ENCODE assay signal across 9 mouse cellular contexts in genomic region chr13:101718744-101719143, GRCm38 (mm10). TPM values are rescaled to one million over a fixed set of nuclear protein-coding genes. Genes with fewer than 3 reads are reported as not detected.
A peak's percentile ranks its signal among the peaks of the same experiment; 100 is the strongest.
DNase-seq lines count a peak whose midpoint lies in the region; ATAC-seq and TF ChIP-seq lines count a peak whose summit lies in the region.
"Had no signal": no experiment of that assay in that cellular context is flagged by ENCODE, and none has a peak within 500 bp of the region (broad histone marks: within the 10 kb centered on the region; RNA-seq: fewer than 3 reads in every experiment).

No protein-coding gene starts in this region.

- no peaks in the 10 kb centered on the region; the same call in 1 of the 2 replicates for H3K79me2 ChIP-seq in CH12.LX (replicated peaks; ENCODE audit: control insufficient read depth, extremely low read depth, insufficient read depth, poor library complexity, severe bottlenecking)

- in situ Hi-C loops in CH12.LX (cut with MboI; ENCODE audit: low pct_ligation_motif_present, low pct_unique_long_range_greater_than_20kb, low sequenced_read_pairs), result loop anchor here (25.0 kb wide), 1 partner anchor 831 kb away; no protein-coding TSS in a partner anchor

- H3K9me3 ChIP-seq in heart, embryonic 15.5 days (replicated peaks), result no peaks in the 10 kb centered on the region
- H3K9me3 ChIP-seq in CH12.LX (replicated peaks; ENCODE audit: low read length), result no peaks in the 10 kb centered on the region
- H3K9me3 ChIP-seq in liver, embryonic 13.5 days (replicated peaks), result no peaks in the 10 kb centered on the region

- no peak for TF ChIP-seq RAD21 in CH12.LX (IDR thresholded peaks at IDR 0.05; ENCODE audit: low read depth, low read length)

- WGBS in heart, embryonic 15.5 days, result 65% methylated on average over 7 of the region's 7 CpGs
- WGBS in liver, embryonic 13.5 days (ENCODE audit: insufficient replicate concordance), result 60% methylated on average over 7 of the region's 7 CpGs

- no peak for TF ChIP-seq EP300 in CH12.LX (IDR thresholded peaks at IDR 0.05; ENCODE audit: low read length)

- ATAC-seq in heart, embryonic 15.5 days (replicated peaks; ENCODE audit: insufficient number of reproducible peaks, insufficient read depth, low FRiP score, low read depth), result no peak
- ATAC-seq in liver, embryonic 13.5 days (ENCODE audit: low read depth), result no peak

- no peak for TF ChIP-seq POLR2A in CH12.LX (IDR thresholded peaks at IDR 0.05; ENCODE audit: low read depth, low read length)

- H3K9ac ChIP-seq in heart, embryonic 15.5 days, result no peak overlapping the region
- no peak overlapping the region for H3K9ac ChIP-seq in CH12.LX (ENCODE audit: insufficient read depth, low read depth)
- H3K9ac ChIP-seq in liver, embryonic 13.5 days, result peak overlapping the region; percentile 33; the same call in 1 of the 2 replicates

- peak overlapping the region; percentile 51; the same call in 1 of the 2 replicates for H3K4me2 ChIP-seq in heart, embryonic 15.5 days
- peak overlapping the region; percentile 54; the same call in 1 of the 2 replicates for H3K4me2 ChIP-seq in CH12.LX (ENCODE audit: insufficient read depth, low read depth, poor library complexity, severe bottlenecking)
- H3K4me2 ChIP-seq in liver, embryonic 13.5 days, result peak overlapping the region; percentile 57

- no peak overlapping the region for H3K4me3 ChIP-seq in heart, embryonic 15.5 days
- no peak overlapping the region for H3K4me3 ChIP-seq in CH12.LX (replicated peaks in 1 of 3; ENCODE audit: low read depth in 2 of 3, low read length in 2 of 3, poor library complexity in 1 of 3)
- H3K4me3 ChIP-seq in brown adipose tissue, adult 24 weeks (ENCODE audit: insufficient read depth, low read depth, low read length), result no peak overlapping the region
- H3K4me3 ChIP-seq in liver, embryonic 13.5 days (replicated peaks), result no peak overlapping the region

- dilution Hi-C loops in CH12.LX (cut with MboI; ENCODE audit: extremely low pct_ligation_motif_present, extremely low pct_unique_long_range_greater_than_20kb, low sequenced_read_pairs), result no loop called here

- no peak for DNase-seq in heart, postnatal 25 days (ENCODE audit: low spot score)
- no peak for DNase-seq in CH12.LX (ENCODE audit: extremely low read depth)
- DNase-seq in liver, embryonic 13.5 days, result no peak
- no peak for DNase-seq in c-Kit-positive CD71-positive TER-119-positive erythroid progenitor cells, embryonic 14.5 days (ENCODE audit: low spot score)
- no peak for DNase-seq in adrenal gland, adult 2 months
- no peak for DNase-seq in layer of hippocampus, adult 8-10 months (ENCODE audit: low spot score in 2 of 2)

- peak overlapping the region; percentile 71 for H3K27ac ChIP-seq in heart, embryonic 15.5 days
- H3K27ac ChIP-seq in CH12.LX (ENCODE audit: insufficient read depth, low read depth), result no peak overlapping the region
- peak overlapping the region; percentile 57 for H3K27ac ChIP-seq in brown adipose tissue, adult 24 weeks (replicated peaks; ENCODE audit: low read depth, low read length)
- H3K27ac ChIP-seq in liver, embryonic 13.5 days, result no peak overlapping the region; the same call in 1 of the 2 replicates
- H3K27ac ChIP-seq: macrophage had no signal

- H3K4me1 ChIP-seq in heart, embryonic 15.5 days (replicated peaks), result peaks cover 32% of the 10 kb centered on the region
- peaks cover 0 to 17% of the 10 kb centered on the region in 2 experiments; a peak in 2 of 4 replicates for H3K4me1 ChIP-seq in CH12.LX (ENCODE audit: control insufficient read depth in 1 of 2, insufficient read depth in 2 of 2)
- H3K4me1 ChIP-seq in brown adipose tissue, adult 24 weeks (ENCODE audit: control insufficient read depth, insufficient read depth, insufficient read length, low read length), result peaks cover 24% of the 10 kb centered on the region
- H3K4me1 ChIP-seq in liver, embryonic 13.5 days (replicated peaks), result peaks cover 17% of the 10 kb centered on the region

- H3K27me3 ChIP-seq in heart, embryonic 15.5 days, result no peaks in the 10 kb centered on the region
- no peaks in the 10 kb centered on the region for H3K27me3 ChIP-seq in CH12.LX (replicated peaks)
- no peaks in the 10 kb centered on the region for H3K27me3 ChIP-seq in liver, embryonic 13.5 days

- no peak for TF ChIP-seq CTCF in CH12.LX (conservative IDR thresholded peaks at IDR 0.05 in 1 of 2, IDR thresholded peaks at IDR 0.05 in 1 of 2; ENCODE audit: low read depth in 2 of 2, low read length in 2 of 2)

- intact Hi-C loops in heart, postnatal 25 days (cut with DNase I), result no loop called here

- H3K36me3 ChIP-seq in heart, embryonic 15.5 days, result no peaks in the 10 kb centered on the region
- peaks cover 0 to 34% of the 10 kb centered on the region in 2 experiments for H3K36me3 ChIP-seq in CH12.LX (replicated peaks in 1 of 2; ENCODE audit: control insufficient read depth in 1 of 2, insufficient read depth in 1 of 2, low read length in 1 of 2)
- no peaks in the 10 kb centered on the region for H3K36me3 ChIP-seq in liver, embryonic 13.5 days

TF ChIP-seq in CH12.LX, 34 proteins besides CTCF, POLR2A, EP300 and RAD21:
- TF ChIP-seq HCFC1 (IDR thresholded peaks at IDR 0.05; ENCODE audit: low read depth, low read length) (no peak), TCF12 (IDR thresholded peaks at IDR 0.05; ENCODE audit: low read depth, low read length) (no peak), BHLHE40 (IDR thresholded peaks at IDR 0.05; ENCODE audit: low read depth, low read length) (no peak), MXI1 (IDR thresholded peaks at IDR 0.05; ENCODE audit: low read depth, low read length) (no peak), POLR2AphosphoS2 (IDR thresholded peaks at IDR 0.05; ENCODE audit: low read depth, low read length) (no peak), MYC (IDR thresholded peaks at IDR 0.05; ENCODE audit: low read depth, low read length) (no peak), GABPA (IDR thresholded peaks at IDR 0.05; ENCODE audit: insufficient replicate concordance, low read depth, low read length) (no peak), ZKSCAN1 (IDR thresholded peaks at IDR 0.05; ENCODE audit: borderline replicate concordance, low read depth, low read length) (no peak), JUND (conservative IDR thresholded peaks at IDR 0.05; ENCODE audit: low read depth, low read length) (no peak), MAX (IDR thresholded peaks at IDR 0.05; ENCODE audit: low read length) (no peak), SIN3A (IDR thresholded peaks at IDR 0.05; ENCODE audit: low read length) (no peak), ZNF384 (IDR thresholded peaks at IDR 0.05; ENCODE audit: low read depth, low read length) (no peak), ZC3H11A (IDR thresholded peaks at IDR 0.05; ENCODE audit: low read depth, low read length) (no peak), ETS1 (conservative IDR thresholded peaks at IDR 0.05; ENCODE audit: low read depth, low read length) (no peak), USF2 (conservative IDR thresholded peaks at IDR 0.05; ENCODE audit: low read depth, low read length) (no peak), PAX5 (IDR thresholded peaks at IDR 0.05; ENCODE audit: low read length) (no peak), IRF4 (IDR thresholded peaks at IDR 0.05; ENCODE audit: low read depth, low read length) (no peak), CHD2 (IDR thresholded peaks at IDR 0.05; ENCODE audit: low read length) (no peak)

RNA-seq across cellular contexts. Expression of gene Pik3r1, which starts 49.3 kb away (rescaled TPM):
- 20.2 and 23.8 TPM in 2 replicates for polyA plus RNA-seq in heart, embryonic 15.5 days (2015; fragmentation: Nextera tagmentation; extraction: Ambion mirVana)
- 100 to 1,000 TPM in 1 of 2 experiments, 10 to 100 TPM in 1; 93.6 to 111 TPM for total RNA-seq in heart, postnatal 25 days (2021)
- total RNA-seq in CH12.LX (2012; rRNA removed), result 17.0 and 17.5 TPM in 2 replicates
- 20.2 and 21.0 TPM in 2 replicates for total RNA-seq in CH12.LX (2014; rRNA removed)
- 19.3 and 20.9 TPM in 2 replicates for polyA plus RNA-seq in CH12.LX (2012; ENCODE audit: insufficient read length, low read depth)
- polyA plus RNA-seq in brown adipose tissue, adult 24 weeks (2012; ENCODE audit: insufficient read depth, insufficient read length, missing spikeins), result 52.1 and 81.4 TPM in 2 replicates
- 18.0 and 20.7 TPM in 2 replicates for polyA plus RNA-seq in liver, embryonic 13.5 days (2015; fragmentation: Nextera tagmentation; extraction: Ambion mirVana)
- 100 to 1,000 TPM in 1 of 2 experiments, 10 to 100 TPM in 1; 71.0 to 125 TPM for total RNA-seq in adrenal gland, adult 2 months (2021)
- polyA plus RNA-seq in adrenal gland, adult 2 months (2012; rRNA removed), result 12.0 and 13.4 TPM in 2 replicates
- total RNA-seq in layer of hippocampus, adult 8-10 months (2022), result 10 to 100 TPM; 73.3 to 88.6 (median 79.4) TPM

Comparison
In these comparisons a context has a peak if more than half of its experiments do, and no peak if none do; other contexts are left out.
1. H3K27ac ChIP-seq: peak in heart, embryonic 15.5 days (single experiment) and brown adipose tissue, adult 24 weeks (single experiment); none in CH12.LX (single experiment) and liver, embryonic 13.5 days (single experiment).
2. Peak in every context shown above with its lines, with median percentiles within 50 percentile points of each other: H3K4me2 ChIP-seq.